Mouse (Mus musculus): ENCODE data around the gene Trat1. TPM values are rescaled to one million over a fixed set of nuclear protein-coding genes. Genes with fewer than 3 reads are reported as not detected.

Trat1 gene
- 0.04 TPM in 1 of 2 replicates, not detected in the other for polyA plus RNA-seq (2012; rRNA removed)

DNA sequence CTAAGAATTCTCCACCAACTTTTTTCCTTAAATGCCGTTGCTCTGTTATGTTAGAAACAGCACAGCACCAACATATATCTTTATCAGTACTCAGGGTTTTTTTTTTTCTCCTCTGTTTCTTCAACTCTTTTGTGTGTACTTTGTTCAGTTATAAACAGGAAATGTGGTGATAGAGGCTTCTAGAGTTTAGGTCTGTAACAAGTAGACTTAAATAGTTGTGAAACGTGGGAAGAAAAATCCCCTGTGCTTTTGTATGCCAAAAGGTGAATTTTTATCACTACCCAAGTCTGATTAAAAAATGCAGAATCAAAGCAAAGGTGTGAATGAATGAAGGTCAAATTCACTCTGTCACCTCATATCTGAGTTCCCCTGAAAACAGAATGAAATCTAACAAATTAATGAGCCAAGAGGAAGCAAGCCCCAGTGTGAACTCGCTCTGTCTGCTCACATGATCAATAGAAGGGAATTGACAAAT is at the start of gene Trat1:
TSS of gene Trat1 (minus strand) at position 51 of the 475 bp plus-strand sequence.

DNA sequence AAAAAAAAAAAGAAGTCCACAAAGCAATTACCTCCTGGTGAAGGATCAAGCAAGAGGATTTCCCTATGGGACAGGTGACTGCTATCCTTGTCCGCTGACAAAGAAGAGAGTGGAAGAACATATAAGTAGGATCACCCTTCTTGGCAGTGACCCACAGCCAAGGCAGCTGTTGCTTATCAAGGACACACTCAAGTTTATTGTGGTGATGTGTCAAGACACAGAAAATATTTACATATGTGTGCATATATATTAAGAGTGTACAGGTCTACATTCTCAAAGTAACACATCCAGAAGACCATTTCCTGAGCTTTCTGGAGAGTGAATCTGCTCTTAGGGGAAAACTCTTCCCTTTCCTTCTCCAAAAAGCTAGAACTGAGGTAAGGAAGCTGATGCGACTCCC is 44.9 kb upstream of the Trat1 start, which contains the start of gene Retnlb:
TSS of gene Retnlb (plus strand) at position 162 of the 400 bp plus-strand sequence.

Other genes starting within 250 kb of the Trat1 start
- not detected in 2 replicates for gene Retnlb, start 44.8 kb upstream of the Trat1 start, polyA plus RNA-seq (2012; rRNA removed)
- 0.10 TPM in 1 of 2 replicates, not detected in the other for gene Retnla, start 70.5 kb upstream of the Trat1 start, polyA plus RNA-seq (2012; rRNA removed)
- gene Retnlg, start 100.6 kb upstream of the Trat1 start, polyA plus RNA-seq (2012; rRNA removed): 0.25 TPM in 1 of 2 replicates, not detected in the other
- 35.2 and 74.4 TPM in 2 replicates for gene Dzip3, start 222.1 kb upstream of the Trat1 start, polyA plus RNA-seq (2012; rRNA removed)
- 41.8 and 59.2 TPM in 2 replicates for gene Cip2a, start 222.2 kb upstream of the Trat1 start, polyA plus RNA-seq (2012; rRNA removed)